Mouse (Mus musculus) MEL (cell line): ENCODE data around the gene Rrm1. TPM values are rescaled to one million over a fixed set of nuclear protein-coding genes. Genes with fewer than 3 reads are reported as not detected.
A peak's percentile ranks its signal among the peaks of the same experiment; 100 is the strongest.

ENCODE experiments used
- DNase-seq: peaks from one replicate; pipeline ENCODE4 v3.0.0; 2011; ENCODE audit warnings: low read depth, low spot score
- H3K27ac ChIP-seq: 2 replicates; pipeline ENCODE4 v1.5.1; 2012; ENCODE audit warnings: low read depth, mild to moderate bottlenecking, control low read depth, low read length, moderate library complexity; ENCODE audit not compliant: control insufficient read depth
- H3K27me3 ChIP-seq, 2 experiments: fragments of 150-350 bp in 1 of 2; sonication (generic) in 1 of 2; 2 replicates each; pipeline ENCODE4 v1.6.1; 2012; ENCODE audit warnings: low read length in 2 of 2, mild to moderate bottlenecking in 2 of 2, improper control_type of control experiment in 1 of 2, moderate library complexity in 1 of 2; ENCODE audit not compliant: insufficient read depth in 2 of 2, control insufficient read depth in 1 of 2
- H3K36me3 ChIP-seq, 2 experiments: 2 replicates each; pipeline ENCODE4 v1.6.1; 2012 to 2014; ENCODE audit warnings: low read length in 2 of 2, improper control_type of control experiment in 1 of 2, inconsistent platforms in 1 of 2, mild to moderate bottlenecking in 1 of 2; ENCODE audit not compliant: insufficient read depth in 2 of 2, control insufficient read depth in 1 of 2
- H3K4me1 ChIP-seq, 2 experiments: fragments of 150-350 bp in 1 of 2; sonication (generic) in 1 of 2; 2 replicates each; pipeline ENCODE4 v1.6.1; 2012; ENCODE audit warnings: low read length in 2 of 2, improper control_type of control experiment in 1 of 2, mild to moderate bottlenecking in 1 of 2; ENCODE audit not compliant: insufficient read depth in 2 of 2, control insufficient read depth in 1 of 2
- H3K4me3 ChIP-seq, 2 experiments: fragments of 150-350 bp in 1 of 2; sonication (generic) in 1 of 2; 2 replicates each; pipeline ENCODE4 v1.5.1; 2012; ENCODE audit warnings: low read depth in 2 of 2, low read length in 2 of 2, mild to moderate bottlenecking in 2 of 2, moderate library complexity in 2 of 2, control low read depth in 1 of 2, improper control_type of control experiment in 1 of 2; ENCODE audit not compliant: control insufficient read depth in 1 of 2, insufficient read depth in 1 of 2
- H3K79me2 ChIP-seq: 2 replicates; pipeline ENCODE4 v1.6.1; 2012; ENCODE audit warnings: mild to moderate bottlenecking, low read length, moderate library complexity; ENCODE audit not compliant: control insufficient read depth, poor library complexity, insufficient read depth
- H3K9ac ChIP-seq: 2 replicates; pipeline ENCODE4 v1.6.1; 2012; ENCODE audit warnings: low read depth, mild to moderate bottlenecking, control low read depth, low read length, moderate library complexity; ENCODE audit not compliant: control insufficient read depth, poor library complexity, severe bottlenecking
- H3K9me3 ChIP-seq: fragments of 150-350 bp; sonication (generic); replicated peaks from 2 replicates; pipeline ENCODE4 v1.6.1; 2012; ENCODE audit warnings: mild to moderate bottlenecking, low read length, improper control_type of control experiment, moderate library complexity; ENCODE audit not compliant: insufficient read depth
- CHD1 ChIP-seq: IDR thresholded peaks from 2 replicates; pipeline ENCODE4 v1.6.1; 2012; ENCODE audit warnings: low read depth, mild to moderate bottlenecking, inconsistent platforms, low read length, improper control_type of control experiment
- CHD2 ChIP-seq: IDR thresholded peaks from 2 replicates; pipeline ENCODE4 v1.6.1; 2011; ENCODE audit warnings: low read length, improper control_type of control experiment
- E2F4 ChIP-seq: IDR thresholded peaks from 2 replicates; pipeline ENCODE4 v1.6.1; 2011; ENCODE audit warnings: low read depth, low read length, improper control_type of control experiment, borderline replicate concordance
- ETS1 ChIP-seq: IDR thresholded peaks from 2 replicates; pipeline ENCODE4 v1.6.1; 2012; ENCODE audit warnings: low read depth, mild to moderate bottlenecking, inconsistent platforms, low read length, improper control_type of control experiment, moderate library complexity
- GABPA ChIP-seq: IDR thresholded peaks from 2 replicates; pipeline ENCODE4 v1.6.1; 2012; ENCODE audit warnings: low read depth, mild to moderate bottlenecking, inconsistent platforms, low read length, improper control_type of control experiment, moderate library complexity
- GATA1 ChIP-seq: IDR thresholded peaks from 2 replicates; pipeline ENCODE4 v1.6.1; 2011; ENCODE audit warnings: low read depth, low read length, improper control_type of control experiment
- JUND ChIP-seq: IDR thresholded peaks from 2 replicates; pipeline ENCODE4 v1.6.1; 2011; ENCODE audit warnings: low read depth, mild to moderate bottlenecking, improper control_type of control experiment, low read length
- MAFK ChIP-seq: IDR thresholded peaks from 2 replicates; pipeline ENCODE4 v1.6.1; 2011; ENCODE audit warnings: low read depth, mild to moderate bottlenecking, low read length, improper control_type of control experiment, borderline replicate concordance
- MAX ChIP-seq: IDR thresholded peaks from 2 replicates; pipeline ENCODE4 v1.6.1; 2011; ENCODE audit warnings: low read length, improper control_type of control experiment
- MAZ ChIP-seq: IDR thresholded peaks from 2 replicates; pipeline ENCODE4 v1.6.1; 2012; ENCODE audit warnings: low read depth, mild to moderate bottlenecking, inconsistent platforms, low read length, improper control_type of control experiment
- MXI1 ChIP-seq: IDR thresholded peaks from 2 replicates; pipeline ENCODE4 v1.6.1; 2011; ENCODE audit warnings: mild to moderate bottlenecking, low read depth, low read length, improper control_type of control experiment
- NELFE ChIP-seq: IDR thresholded peaks from 2 replicates; pipeline ENCODE4 v1.6.1; 2011; ENCODE audit warnings: low read depth, low read length, improper control_type of control experiment
- POLR2A ChIP-seq, 2 experiments: IDR thresholded peaks; 2 replicates each; pipeline ENCODE4 v1.6.1; 2011 to 2012; ENCODE audit warnings: low read length in 2 of 2, mild to moderate bottlenecking in 2 of 2, control low read depth in 1 of 2, improper control_type of control experiment in 1 of 2, low read depth in 1 of 2, moderate library complexity in 1 of 2; ENCODE audit not compliant: control insufficient read depth in 1 of 2, insufficient read depth in 1 of 2, poor library complexity in 1 of 2
- RCOR1 ChIP-seq: IDR thresholded peaks from 2 replicates; pipeline ENCODE4 v1.6.1; 2012; ENCODE audit warnings: low read depth, mild to moderate bottlenecking, inconsistent platforms, low read length, improper control_type of control experiment
- TCF12 ChIP-seq: IDR thresholded peaks from 2 replicates; pipeline ENCODE4 v1.6.1; 2014; ENCODE audit warnings: low read depth, mild to moderate bottlenecking, inconsistent platforms, low read length, improper control_type of control experiment, moderate library complexity
- UBTF ChIP-seq: IDR thresholded peaks from 2 replicates; pipeline ENCODE4 v1.6.1; 2012; ENCODE audit warnings: low read depth, mild to moderate bottlenecking, inconsistent platforms, low read length, improper control_type of control experiment, moderate library complexity, borderline replicate concordance; ENCODE audit not compliant: insufficient read depth
- USF1 ChIP-seq: IDR thresholded peaks from 2 replicates; pipeline ENCODE4 v1.6.1; 2014; ENCODE audit warnings: low read depth, mild to moderate bottlenecking, inconsistent platforms, low read length, improper control_type of control experiment, moderate library complexity
- ZC3H11A ChIP-seq: IDR thresholded peaks from 2 replicates; pipeline ENCODE4 v1.6.1; 2012; ENCODE audit warnings: low read depth, mild to moderate bottlenecking, inconsistent platforms, low read length, improper control_type of control experiment
- ZKSCAN1 ChIP-seq: IDR thresholded peaks from 2 replicates; pipeline ENCODE4 v1.6.1; 2012; ENCODE audit warnings: low read depth, mild to moderate bottlenecking, inconsistent platforms, low read length, improper control_type of control experiment, moderate library complexity
- ZNF384 ChIP-seq: IDR thresholded peaks from 2 replicates; pipeline ENCODE4 v1.6.1; 2012; ENCODE audit warnings: low read depth, mild to moderate bottlenecking, inconsistent platforms, low read length, improper control_type of control experiment
- polyA plus RNA-seq, 2 experiments: library from polyadenylated mRNA; stranded (reverse) in 1 of 2; unstranded in 1 of 2; fragments of >175 nt in 1 of 2; fragments of >200 nt in 1 of 2; gene quantifications; 2 replicates each; pipeline versions ENCODE4 v1.2.1 to v1.2.4; 2012; ENCODE audit warnings: low replicate concordance in 2 of 2, low read depth in 1 of 2; ENCODE audit not compliant: insufficient read length in 2 of 2, insufficient read depth in 1 of 2, missing spikeins in 1 of 2
- total RNA-seq: library from RNA; depleted of rRNA; stranded (reverse); fragments of 300-350 nt; gene quantifications from 2 replicates; pipeline ENCODE4 v1.2.3, GENCODE M21; 2012

Gene Rrm1
- total and polyA plus RNA-seq, 3 experiments = 147 to 228 TPM; not detected in 1

- peak overlapping the region; percentile 82 for H3K27ac ChIP-seq
- H3K36me3 ChIP-seq = peaks cover 9 to 32% of the 10 kb centered on the region in 2 experiments
- H3K4me3 ChIP-seq = peak overlapping the region; percentile 34 to 55
- no peaks in the 10 kb centered on the region for H3K27me3 ChIP-seq
- peak; percentile 72 for DNase-seq
- H3K79me2 ChIP-seq = peaks cover 30% of the 10 kb centered on the region
- peak overlapping the region; percentile 67 for H3K9ac ChIP-seq
- peak; percentile 14; the same call in 1 of the 2 replicates for TF ChIP-seq NELFE
- peak; percentile 47; the same call in 1 of the 2 replicates for TF ChIP-seq GATA1
- TF ChIP-seq UBTF = 0 out of 2 replicates have a peak, but pooled peaks have one; percentile 56
- TF ChIP-seq E2F4 = no peak
- TF ChIP-seq ZNF384 = peak; percentile 93
- no peak for TF ChIP-seq ZKSCAN1
- no peak; the same call in 1 of the 2 replicates for TF ChIP-seq TCF12
- peak; percentile 85; the same call in 1 of the 2 replicates for TF ChIP-seq CHD1
- no peak for TF ChIP-seq POLR2A (IDR thresholded peaks at IDR 0.05; ENCODE audit: control insufficient read depth in 1 of 2, insufficient read depth in 1 of 2, low read depth in 1 of 2, low read length in 2 of 2, poor library complexity in 1 of 2)
- no peak for TF ChIP-seq MAFK
- no peak for TF ChIP-seq GABPA
- peak; percentile 48; the same call in 1 of the 2 replicates for TF ChIP-seq RCOR1
- no peak for TF ChIP-seq JUND
- peak; percentile 26; the same call in 1 of the 2 replicates for TF ChIP-seq MAX
- peak; percentile 33; the same call in 1 of the 2 replicates for TF ChIP-seq CHD2
- TF ChIP-seq MAZ = 0 out of 2 replicates have a peak, but pooled peaks have one; percentile 57
- TF ChIP-seq, all 39 proteins: peak for 9
- H3K4me1 ChIP-seq = peaks cover 8 to 20% of the 10 kb centered on the region in 2 experiments
- H3K9me3 ChIP-seq = no peaks in the 10 kb centered on the region
Measured at GRCm38 (mm10) chr7:102440822-102441656, 456 bp upstream of the Rrm1 start.

- no peak for DNase-seq
- Histone ChIP-seq H3K9ac (peak overlapping the region; percentile 99), H3K4me1 (peaks cover 8 to 20% of the 10 kb centered on the region in 2 experiments), H3K9me3 (no peaks in the 10 kb centered on the region), H3K36me3 (peaks cover 17 to 32% of the 10 kb centered on the region in 2 experiments), H3K4me3 (peak overlapping the region; percentile 49 to 99), H3K27ac (peak overlapping the region; percentile 98), H3K79me2 (peaks cover 31% of the 10 kb centered on the region), H3K27me3 (no peaks in the 10 kb centered on the region)
- no peak for TF ChIP-seq ETS1
- no peak for TF ChIP-seq NELFE
- no peak for TF ChIP-seq USF1
- TF ChIP-seq GABPA = no peak
- TF ChIP-seq ZNF384 = peak; percentile 73
- TF ChIP-seq MXI1 = peak; percentile 13; the same call in 1 of the 2 replicates
- TF ChIP-seq ZC3H11A = no peak
Measured at GRCm38 (mm10) chr7:102442432-102442831, 937 bp downstream of the Rrm1 start.
